In genomic region chr1:136395073-136395472, GRCm38 (mm10) we compare ENCODE assay signal across 12 mouse cellular contexts. TPM values are rescaled to one million over a fixed set of nuclear protein-coding genes. Genes with fewer than 3 reads are reported as not detected.
DNase-seq lines count a peak whose midpoint lies in the region; ATAC-seq and TF ChIP-seq lines count a peak whose summit lies in the region.
"Had no signal": no experiment of that assay in that cellular context is flagged by ENCODE, and none has a peak within 500 bp of the region (broad histone marks: within the 10 kb centered on the region; RNA-seq: fewer than 3 reads in every experiment).

No protein-coding gene starts in this region.

- H3K4me3 ChIP-seq in hindbrain, embryonic 10.5 days: peak overlapping the region; percentile 32
- no peak overlapping the region for H3K4me3 ChIP-seq in hindbrain, embryonic 11.5 days (ENCODE audit: low read depth, low read length)
- H3K4me3 ChIP-seq in embryonic facial prominence, embryonic 13.5 days: no peak overlapping the region
- H3K4me3 ChIP-seq in hindbrain, postnatal 0 days (ENCODE audit: low read length): no peak overlapping the region
- H3K4me3 ChIP-seq in neural tube, embryonic 14.5 days (ENCODE audit: low read depth, low read length): no peak overlapping the region
- H3K4me3 ChIP-seq: heart, embryonic 15.5 days; left cerebral cortex, adult 2 months had no signal

- TF ChIP-seq CTCF in hindbrain, postnatal 0 days (IDR thresholded peaks at IDR 0.05; ENCODE audit: low read depth): no peak

- no peak for ATAC-seq in hindbrain, embryonic 11.5 days (ENCODE audit: low FRiP score)
- no peak for ATAC-seq in embryonic facial prominence, embryonic 13.5 days (ENCODE audit: insufficient number of reproducible peaks, insufficient read depth, low FRiP score, low TSS enrichment, low read depth)
- ATAC-seq in hindbrain, postnatal 0 days: no peak
- ATAC-seq in neural tube, embryonic 14.5 days (ENCODE audit: low read depth): no peak

- no peaks in the 10 kb centered on the region for H3K36me3 ChIP-seq in hindbrain, embryonic 10.5 days
- H3K36me3 ChIP-seq in hindbrain, embryonic 11.5 days (ENCODE audit: control insufficient read depth, insufficient read depth, low read length): no peaks in the 10 kb centered on the region
- H3K36me3 ChIP-seq in embryonic facial prominence, embryonic 13.5 days: no peaks in the 10 kb centered on the region
- no peaks in the 10 kb centered on the region for H3K36me3 ChIP-seq in hindbrain, postnatal 0 days (ENCODE audit: insufficient read depth, low read length)
- no peaks in the 10 kb centered on the region for H3K36me3 ChIP-seq in neural tube, embryonic 14.5 days (ENCODE audit: control insufficient read depth, insufficient read depth, low read length)
- H3K36me3 ChIP-seq: heart, embryonic 15.5 days had no signal

- H3K27me3 ChIP-seq in hindbrain, embryonic 10.5 days (ENCODE audit: insufficient read depth, poor library complexity, severe bottlenecking): no peaks in the 10 kb centered on the region
- no peaks in the 10 kb centered on the region for H3K27me3 ChIP-seq in hindbrain, embryonic 11.5 days (ENCODE audit: control insufficient read depth, insufficient read depth, low read length)
- no peaks in the 10 kb centered on the region for H3K27me3 ChIP-seq in embryonic facial prominence, embryonic 13.5 days
- no peaks in the 10 kb centered on the region for H3K27me3 ChIP-seq in hindbrain, postnatal 0 days (ENCODE audit: insufficient read depth, low read length)
- no peaks in the 10 kb centered on the region for H3K27me3 ChIP-seq in neural tube, embryonic 14.5 days (ENCODE audit: control insufficient read depth, insufficient read depth, low read length)
- H3K27me3 ChIP-seq: heart, embryonic 15.5 days had no signal

- no peak overlapping the region for H3K9ac ChIP-seq in hindbrain, embryonic 11.5 days (ENCODE audit: low read depth, low read length)
- H3K9ac ChIP-seq in embryonic facial prominence, embryonic 13.5 days: no peak overlapping the region
- no peak overlapping the region for H3K9ac ChIP-seq in hindbrain, postnatal 0 days (replicated peaks; ENCODE audit: low read length)
- no peak overlapping the region for H3K9ac ChIP-seq in neural tube, embryonic 14.5 days (replicated peaks; ENCODE audit: low read depth, low read length)
- H3K9ac ChIP-seq: heart, embryonic 15.5 days had no signal

- H3K4me1 ChIP-seq in hindbrain, embryonic 10.5 days (replicated peaks): peaks cover 7% of the 10 kb centered on the region; the same call in 1 of the 2 replicates
- no peaks in the 10 kb centered on the region for H3K4me1 ChIP-seq in hindbrain, embryonic 11.5 days (replicated peaks; ENCODE audit: control insufficient read depth, insufficient read depth, low read length)
- no peaks in the 10 kb centered on the region for H3K4me1 ChIP-seq in embryonic facial prominence, embryonic 13.5 days
- no peaks in the 10 kb centered on the region for H3K4me1 ChIP-seq in hindbrain, postnatal 0 days (ENCODE audit: insufficient read depth, low read length)
- no peaks in the 10 kb centered on the region for H3K4me1 ChIP-seq in neural tube, embryonic 14.5 days (ENCODE audit: control insufficient read depth, insufficient read depth, low read length)
- H3K4me1 ChIP-seq: heart, embryonic 15.5 days had no signal

- no peak overlapping the region for H3K27ac ChIP-seq in hindbrain, embryonic 10.5 days
- no peak overlapping the region for H3K27ac ChIP-seq in hindbrain, embryonic 11.5 days (ENCODE audit: low read depth, low read length)
- H3K27ac ChIP-seq in embryonic facial prominence, embryonic 13.5 days: no peak overlapping the region
- H3K27ac ChIP-seq in hindbrain, postnatal 0 days: no peak overlapping the region
- no peak overlapping the region for H3K27ac ChIP-seq in neural tube, embryonic 14.5 days (ENCODE audit: low read depth, low read length)
- H3K27ac ChIP-seq: heart, embryonic 15.5 days; left cerebral cortex, adult 2 months had no signal

- no peak overlapping the region for H3K4me2 ChIP-seq in hindbrain, embryonic 11.5 days (replicated peaks; ENCODE audit: low read depth, low read length)
- H3K4me2 ChIP-seq in embryonic facial prominence, embryonic 13.5 days: peak overlapping the region; percentile 33; the same call in 1 of the 2 replicates
- H3K4me2 ChIP-seq in hindbrain, postnatal 0 days (ENCODE audit: low read depth, low read length): peak overlapping the region; percentile 34; the same call in 1 of the 2 replicates
- H3K4me2 ChIP-seq in neural tube, embryonic 14.5 days (ENCODE audit: low read depth, low read length): 0 out of 2 replicates have a peak overlapping the region, but pooled peaks have one; percentile 1

- WGBS in hindbrain, embryonic 10.5 days: 38% methylated on average over 5 of the region's 5 CpGs
- WGBS in hindbrain, embryonic 11.5 days: 39% methylated on average over 5 of the region's 5 CpGs
- WGBS in embryonic facial prominence, embryonic 13.5 days: 36% methylated on average over 5 of the region's 5 CpGs
- 41% methylated on average over 5 of the region's 5 CpGs for WGBS in hindbrain, postnatal 0 days
- 50% methylated on average over 5 of the region's 5 CpGs for WGBS in neural tube, embryonic 14.5 days

- intact Hi-C loops in left cerebral cortex, postnatal 4 days (cut with DNase I): no loop called here

- H3K9me3 ChIP-seq in hindbrain, embryonic 10.5 days: no peaks in the 10 kb centered on the region
- no peaks in the 10 kb centered on the region for H3K9me3 ChIP-seq in hindbrain, embryonic 11.5 days (ENCODE audit: control insufficient read depth, low read length)
- no peaks in the 10 kb centered on the region for H3K9me3 ChIP-seq in embryonic facial prominence, embryonic 13.5 days
- no peaks in the 10 kb centered on the region for H3K9me3 ChIP-seq in hindbrain, postnatal 0 days (ENCODE audit: low read length)
- H3K9me3 ChIP-seq in neural tube, embryonic 14.5 days (ENCODE audit: control insufficient read depth, low read length): no peaks in the 10 kb centered on the region
- H3K9me3 ChIP-seq: heart, embryonic 15.5 days had no signal

- DNase-seq in hindbrain, embryonic 10.5 days (ENCODE audit: low spot score): no peak
- no peak for DNase-seq in hindbrain, embryonic 11.5 days (ENCODE audit: low spot score)
- DNase-seq in hindbrain, postnatal 0 days (ENCODE audit: low spot score): no peak
- DNase-seq in lung, adult 18-20 months: no peak
- no peak for DNase-seq in left cerebral cortex, postnatal 4 days
- no peak for DNase-seq in T-cell, adult 2 months (ENCODE audit: low spot score)
- DNase-seq: cerebellum, adult 2 months; thymus, adult 18-20 months had no signal

RNA-seq across cellular contexts. Expression of gene Ddx59, which starts 20.0 kb away (rescaled TPM):
- 17.7 and 21.1 TPM in 2 replicates for polyA plus RNA-seq in hindbrain, embryonic 10.5 days (2016; fragmentation: Nextera tagmentation; extraction: Ambion mirVana)
- polyA plus RNA-seq in hindbrain, embryonic 11.5 days (2014; fragmentation: Nextera tagmentation; extraction: Ambion mirVana): 18.0 and 20.3 TPM in 2 replicates
- polyA plus RNA-seq in embryonic facial prominence, embryonic 13.5 days (2015; fragmentation: Nextera tagmentation; extraction: Ambion mirVana): 20.2 and 21.9 TPM in 2 replicates
- 15.0 and 18.3 TPM in 2 replicates for total RNA-seq in hindbrain, postnatal 0 days (2014; rRNA removed)
- 15.8 and 16.8 TPM in 2 replicates for polyA plus RNA-seq in hindbrain, postnatal 0 days (2015; fragmentation: Nextera tagmentation; extraction: Ambion mirVana)
- polyA plus RNA-seq in neural tube, embryonic 14.5 days (2014; fragmentation: Nextera tagmentation; extraction: Ambion mirVana): 17.1 and 18.1 TPM in 2 replicates
- 10 to 100 TPM; 11.2 to 14.1 TPM for total RNA-seq in left cerebral cortex, postnatal 4 days (2021)

RNA-seq across cellular contexts. Expression of gene Camsap2, which starts 49.2 kb away (rescaled TPM):
- 13.2 and 13.3 TPM in 2 replicates for polyA plus RNA-seq in hindbrain, embryonic 10.5 days (2016; fragmentation: Nextera tagmentation; extraction: Ambion mirVana)
- polyA plus RNA-seq in hindbrain, embryonic 11.5 days (2014; fragmentation: Nextera tagmentation; extraction: Ambion mirVana): 36.7 and 40.1 TPM in 2 replicates
- polyA plus RNA-seq in embryonic facial prominence, embryonic 13.5 days (2015; fragmentation: Nextera tagmentation; extraction: Ambion mirVana): 12.3 and 13.9 TPM in 2 replicates
- 99.1 and 108 TPM in 2 replicates for total RNA-seq in hindbrain, postnatal 0 days (2014; rRNA removed)
- polyA plus RNA-seq in hindbrain, postnatal 0 days (2015; fragmentation: Nextera tagmentation; extraction: Ambion mirVana): 19.8 and 20.1 TPM in 2 replicates
- polyA plus RNA-seq in neural tube, embryonic 14.5 days (2014; fragmentation: Nextera tagmentation; extraction: Ambion mirVana): 64.6 and 65.6 TPM in 2 replicates
- total RNA-seq in left cerebral cortex, postnatal 4 days (2021): 100 to 1,000 TPM; 153 to 159 TPM
